Mouse (Mus musculus) layer of hippocampus, postnatal 10 days (tissue): ENCODE data around the gene Sik1. TPM values are rescaled to one million over a fixed set of nuclear protein-coding genes. Genes with fewer than 3 reads are reported as not detected.
"Not testable (repeated sequence)": the region's sequence is repeated elsewhere in the genome, so short reads cannot be mapped to it uniquely, and the experiment has no call there.

Experiments
- DNase-seq, 2 experiments: peaks; one replicate each; pipeline ENCODE4 v3.0.0; 2021; ENCODE audit warnings: low spot score in 2 of 2
- long read RNA-seq: library from polyadenylated mRNA; stranded (forward); transcript quantifications from one replicate; pipeline ENCODE4 v2.0.0, GENCODE M21; 2023
- total RNA-seq, 2 experiments: library from RNA; stranded (reverse); gene quantifications; 2 replicates each; pipeline ENCODE4 v1.2.3; 2021

Sik1 gene
- 10 to 100 TPM; 21.7 to 22.2 TPM for total RNA-seq
- long read RNA-seq, partial matches to known transcripts: 1 of 1 reads
- long read RNA-seq, other reads (novel, unspliced or antisense): 0 of 1 reads

DNA sequence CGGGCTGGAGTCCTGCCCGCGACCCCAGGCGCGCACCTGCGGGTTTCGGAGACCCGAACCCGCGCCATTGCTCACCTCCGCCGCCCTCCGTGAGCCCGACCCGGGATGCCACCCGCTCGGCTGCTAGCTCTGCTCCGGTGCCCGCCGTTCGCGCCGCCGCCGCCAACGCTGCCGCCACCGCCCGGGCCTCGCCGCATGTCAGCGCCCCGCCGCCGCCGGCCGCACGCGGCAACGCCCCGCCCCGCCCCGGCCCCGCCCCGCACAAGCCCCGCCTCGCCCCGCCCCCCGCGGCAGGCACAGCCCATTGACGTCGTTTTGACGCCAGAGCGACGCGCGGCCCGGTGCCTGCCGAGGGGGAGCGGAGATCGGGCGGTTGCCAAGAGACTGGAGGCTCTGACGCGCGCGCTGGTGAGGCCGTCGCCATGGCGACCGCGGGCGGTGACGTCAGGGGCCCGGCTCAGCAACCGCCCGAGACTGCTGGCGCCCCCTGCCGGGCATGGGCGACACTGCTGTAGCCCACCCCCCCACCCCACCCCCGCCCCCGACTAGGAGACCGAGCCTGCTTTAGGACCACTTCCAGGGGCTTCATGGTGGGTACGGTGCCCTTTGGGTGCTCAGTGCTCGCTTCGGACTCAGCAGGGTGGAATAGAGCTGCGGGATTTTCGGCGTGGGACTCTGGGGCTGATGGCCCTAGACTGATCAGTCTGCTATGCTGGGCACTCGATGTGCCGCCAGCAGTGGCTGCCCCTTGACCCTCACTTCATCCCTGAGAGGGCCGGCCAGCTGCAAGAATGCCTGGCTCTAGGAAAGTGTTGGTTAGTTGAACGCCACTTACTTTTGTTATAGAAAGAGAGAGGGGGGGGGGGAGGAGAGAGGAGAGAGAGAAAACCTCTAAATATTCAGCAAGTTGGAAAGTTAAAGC, at the start of gene Sik1:
Sik1 (minus strand) TSS at position 208 of the 922 bp plus-strand sequence.
- peak; percentile 99 for DNase-seq

GRCm38 (mm10) chr17:31905201-31905790, 49.7 kb upstream of the Sik1 start:
- DNase-seq: no peak

- DNase-seq: no peak
Observed at GRCm38 (mm10) chr17:31904036-31904435, 48.4 kb upstream of the Sik1 start.

DNA sequence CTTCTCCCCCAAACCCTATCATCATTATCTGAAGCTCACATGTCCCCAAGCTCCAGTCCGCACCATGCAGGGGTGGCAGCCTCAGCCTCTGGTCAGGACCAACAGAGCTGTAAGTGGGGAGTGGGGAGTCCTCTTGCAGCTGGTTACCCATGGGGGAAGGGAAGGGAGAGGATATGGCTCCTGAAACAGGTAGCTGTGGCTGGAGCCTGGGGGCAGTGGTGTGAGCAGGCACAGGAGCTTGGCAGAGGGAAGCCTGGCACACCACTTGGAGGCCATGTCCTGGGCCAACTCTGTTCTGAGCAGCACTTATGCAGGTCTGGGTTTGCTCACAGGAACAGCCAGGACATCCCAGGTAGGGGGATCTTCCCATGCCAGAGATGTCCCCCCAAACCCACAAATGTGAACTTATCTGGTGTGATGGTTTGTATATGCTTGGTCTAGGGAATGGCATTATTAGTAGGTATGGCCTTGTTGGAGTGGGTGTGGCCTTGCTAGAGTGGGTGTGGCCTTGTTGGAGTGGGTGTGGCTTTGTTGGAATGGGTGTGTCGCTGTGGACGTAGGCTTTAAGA, 47.1 kb upstream of the Sik1 start:
- DNase-seq: no peak

- no peak for DNase-seq
Observed at GRCm38 (mm10) chr17:31901461-31902204, 46.0 kb upstream of the Sik1 start.

DNA sequence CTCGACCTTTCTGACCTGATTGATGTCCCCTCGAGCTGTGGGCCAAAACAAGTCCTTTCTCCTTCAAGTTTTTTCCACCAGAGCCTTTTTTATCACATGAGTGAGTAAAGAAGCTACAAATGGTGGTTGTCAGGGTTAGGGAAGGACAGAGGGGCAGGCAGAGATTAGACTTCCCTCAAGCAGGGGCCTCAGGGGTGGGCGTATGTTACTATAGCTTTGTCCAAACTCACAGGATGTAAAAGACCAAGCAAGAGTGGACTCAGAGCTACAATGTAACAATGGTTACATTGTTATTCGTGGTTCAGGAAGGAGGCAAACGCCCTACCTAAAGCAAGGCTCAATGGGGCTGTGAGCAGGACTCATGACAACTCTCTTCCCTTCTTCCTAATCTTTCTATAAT, 43.3 kb upstream of the Sik1 start:
- DNase-seq: no peak

DNA sequence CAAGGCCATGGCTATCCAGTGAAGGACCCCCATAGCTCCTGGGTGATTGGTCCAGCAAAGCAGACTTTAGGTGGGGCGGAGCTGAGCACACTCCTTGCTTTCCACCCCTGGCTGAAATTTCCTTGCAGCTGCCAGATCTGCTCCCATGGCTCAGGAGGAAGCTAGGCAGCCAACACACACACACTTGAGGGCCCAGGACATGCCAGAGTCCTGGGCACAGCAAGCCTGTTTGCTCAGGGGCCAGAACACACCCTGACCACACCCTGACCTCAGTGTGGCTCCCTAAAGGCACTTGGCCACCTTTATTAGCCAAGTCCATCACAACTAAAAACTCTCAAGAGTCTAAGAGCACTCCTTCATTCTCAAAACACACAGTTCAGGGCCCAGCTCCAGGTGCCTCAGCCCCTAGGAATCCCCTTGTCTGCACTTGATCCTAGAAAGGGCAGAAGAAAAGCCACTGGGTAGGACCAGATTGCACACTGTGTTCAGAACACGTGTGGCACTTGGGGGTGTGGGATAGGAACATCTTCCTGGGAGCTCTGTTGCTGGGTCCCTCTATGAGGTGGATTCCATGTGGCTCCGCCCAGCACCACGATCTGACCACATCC, 41.7 kb upstream of the Sik1 start:
- DNase-seq: no peak

DNA sequence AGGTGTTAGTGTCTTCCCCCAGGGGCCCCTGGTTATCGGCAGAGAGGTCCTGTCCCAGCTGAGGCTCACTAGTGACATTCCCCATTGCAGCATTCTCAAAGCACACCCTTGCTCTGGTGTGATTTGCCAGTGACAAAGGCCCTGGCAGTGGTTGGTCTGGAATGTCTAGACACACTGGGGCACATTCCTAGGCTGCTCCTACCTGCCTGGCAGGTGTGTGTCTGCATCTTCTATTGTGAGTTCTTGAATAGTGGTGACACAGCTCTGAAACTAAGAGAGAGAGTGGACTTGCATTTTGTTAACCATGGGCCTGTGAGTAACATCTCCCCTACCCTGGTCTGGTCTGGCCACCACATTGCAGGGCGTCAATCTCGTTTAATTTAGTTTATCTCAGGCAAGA, 41.1 kb upstream of the Sik1 start:
- no peak for DNase-seq

GRCm38 (mm10) chr17:31896311-31896710, 40.7 kb upstream of the Sik1 start:
- no peak for DNase-seq

DNA sequence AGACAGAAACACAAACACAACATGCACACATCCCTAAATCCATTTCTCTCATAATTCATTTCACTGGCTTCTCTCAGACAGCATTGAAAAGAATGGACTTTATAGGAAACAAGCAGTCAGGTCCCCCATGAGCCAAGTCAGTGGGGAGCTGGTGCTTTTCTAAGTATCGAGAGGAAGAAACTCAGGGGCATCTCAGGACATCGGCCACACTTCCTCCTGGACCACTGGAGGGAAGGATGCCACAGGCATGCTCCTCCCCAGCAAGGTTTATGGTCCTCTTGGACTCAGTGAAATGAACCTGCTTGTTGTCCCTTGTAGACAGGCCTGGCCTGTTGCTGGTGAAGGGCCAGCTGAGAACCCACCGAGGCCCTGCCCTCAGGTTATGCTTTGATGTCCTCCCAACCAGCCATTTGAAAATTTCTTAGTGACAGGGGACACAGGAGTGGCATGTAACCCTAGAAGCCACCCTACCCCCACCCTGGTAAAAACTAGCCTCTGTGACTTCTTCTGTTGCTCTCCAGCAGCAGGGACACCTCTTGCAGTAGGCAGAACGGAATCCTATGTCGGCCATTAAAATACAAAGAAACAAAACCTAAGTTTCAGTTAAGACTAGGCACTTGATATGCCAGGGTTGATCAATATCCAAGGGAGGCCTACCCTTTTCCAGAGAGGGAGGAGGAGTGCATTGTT, 37.9 kb upstream of the Sik1 start:
- DNase-seq: no peak

GRCm38 (mm10) chr17:31892750-31893149, 37.1 kb upstream of the Sik1 start:
- peak; percentile 39 to 62 for DNase-seq

DNA sequence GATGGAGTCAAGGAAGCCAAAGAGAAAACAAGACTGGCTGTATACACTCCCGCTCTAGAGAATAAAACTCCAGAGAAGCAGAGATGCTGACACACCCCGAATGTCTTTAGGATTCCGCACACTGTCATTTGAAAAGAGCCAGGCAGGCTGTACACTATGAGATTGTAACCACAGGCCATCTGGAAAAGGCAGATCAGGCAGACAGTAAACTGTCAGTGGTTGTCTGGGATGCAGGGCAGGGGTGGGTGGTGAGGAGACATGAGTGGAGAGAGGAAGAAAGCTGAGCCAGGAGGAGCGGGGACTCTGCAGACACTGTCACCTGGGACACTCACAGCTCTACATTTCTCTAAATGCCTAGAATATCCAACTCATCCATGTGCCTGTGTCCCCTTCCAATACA, 36.3 kb upstream of the Sik1 start:
- no peak for DNase-seq

DNA sequence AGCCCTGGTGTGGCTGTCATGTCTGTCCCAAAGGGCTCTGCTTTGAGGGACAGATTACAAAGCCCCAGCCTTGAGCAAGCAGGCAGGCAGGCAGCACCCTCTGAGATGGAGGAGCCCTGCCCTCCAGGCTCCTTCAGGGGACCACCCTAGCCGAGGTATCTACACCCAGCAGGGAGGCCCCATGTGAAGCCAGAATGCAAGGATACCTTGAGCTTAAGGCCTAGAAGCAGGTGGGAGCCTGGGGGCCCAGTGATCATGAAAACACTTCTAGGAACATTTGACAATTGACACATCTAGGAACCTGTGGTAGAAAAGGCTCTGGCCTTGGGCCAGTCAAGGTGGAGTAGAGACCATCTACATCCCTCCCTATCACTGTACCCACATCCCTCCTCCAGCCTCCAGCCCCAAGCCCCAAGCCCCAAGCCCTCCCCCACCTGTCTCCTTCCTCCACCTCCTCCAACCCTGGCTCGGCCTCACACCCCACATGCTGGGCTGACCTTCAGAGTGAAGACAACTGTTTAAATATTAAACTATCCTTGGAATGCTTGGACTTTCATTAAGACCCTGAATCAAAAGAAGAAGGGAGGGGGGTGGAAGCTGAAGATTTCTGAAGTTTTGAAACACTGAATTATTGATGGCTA, 34.8 kb upstream of the Sik1 start:
- DNase-seq: no peak

DNA sequence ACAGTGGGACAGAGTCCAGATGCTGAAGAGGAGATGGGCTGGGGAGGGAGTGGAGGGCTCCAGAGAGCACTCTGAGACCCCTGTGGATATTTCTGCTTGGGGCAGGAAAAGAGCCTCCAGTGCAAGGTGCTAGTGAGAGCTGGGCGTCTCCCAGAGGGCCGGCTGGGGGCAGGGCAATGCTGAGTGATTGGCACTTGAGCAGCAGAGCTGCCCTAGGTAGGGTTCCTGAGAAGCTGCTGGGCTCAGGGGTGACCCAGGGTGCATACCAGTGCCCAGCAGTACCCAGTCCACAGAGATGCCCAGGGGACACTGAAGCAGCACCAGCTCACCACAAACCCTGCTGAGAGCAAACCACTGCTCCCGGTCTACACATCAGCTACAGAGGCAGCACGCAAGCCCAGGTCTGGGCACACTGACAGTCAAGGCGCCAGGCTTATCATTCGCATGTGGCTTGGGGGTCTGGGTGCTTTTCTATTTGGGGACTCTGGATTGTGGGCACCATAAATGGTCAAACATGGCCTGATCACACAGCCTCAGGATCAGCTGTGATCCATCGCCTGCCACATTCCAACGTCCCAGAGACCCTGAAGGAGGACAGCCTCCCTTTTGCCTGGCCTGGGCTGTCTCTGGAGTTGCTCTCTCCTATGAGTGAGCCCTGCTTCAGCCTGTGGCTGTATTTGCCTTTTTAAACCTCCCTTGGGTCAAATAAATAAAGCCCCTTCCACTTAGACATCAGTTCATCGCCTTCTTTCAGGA, 34.0 kb upstream of the Sik1 start:
- no peak for DNase-seq

GRCm38 (mm10) chr17:31888540-31888939, 32.9 kb upstream of the Sik1 start:
- no peak for DNase-seq

GRCm38 (mm10) chr17:31884676-31885075, 29.1 kb upstream of the Sik1 start:
- not testable (repeated sequence) for DNase-seq

DNA sequence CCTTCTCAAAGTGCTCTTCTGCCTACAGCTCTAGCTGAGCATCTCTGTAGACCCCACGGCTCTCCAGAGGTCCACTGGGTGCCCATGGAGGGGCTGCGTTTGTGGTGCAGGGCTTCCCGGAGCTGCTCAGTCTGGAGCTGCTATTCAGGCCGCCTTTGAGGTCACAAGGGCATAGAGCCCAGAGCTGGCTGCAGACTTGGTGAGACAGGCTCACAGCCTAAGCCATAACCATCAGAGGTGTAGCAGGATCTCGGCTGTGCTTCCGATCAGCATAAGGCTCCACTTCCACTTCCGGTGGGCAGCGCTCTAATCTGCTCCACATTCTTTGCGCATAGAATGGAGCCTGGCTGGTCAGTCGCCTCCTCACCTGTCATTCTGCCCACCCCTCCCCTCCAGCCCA, 23.8 kb upstream of the Sik1 start:
- no peak for DNase-seq

DNA sequence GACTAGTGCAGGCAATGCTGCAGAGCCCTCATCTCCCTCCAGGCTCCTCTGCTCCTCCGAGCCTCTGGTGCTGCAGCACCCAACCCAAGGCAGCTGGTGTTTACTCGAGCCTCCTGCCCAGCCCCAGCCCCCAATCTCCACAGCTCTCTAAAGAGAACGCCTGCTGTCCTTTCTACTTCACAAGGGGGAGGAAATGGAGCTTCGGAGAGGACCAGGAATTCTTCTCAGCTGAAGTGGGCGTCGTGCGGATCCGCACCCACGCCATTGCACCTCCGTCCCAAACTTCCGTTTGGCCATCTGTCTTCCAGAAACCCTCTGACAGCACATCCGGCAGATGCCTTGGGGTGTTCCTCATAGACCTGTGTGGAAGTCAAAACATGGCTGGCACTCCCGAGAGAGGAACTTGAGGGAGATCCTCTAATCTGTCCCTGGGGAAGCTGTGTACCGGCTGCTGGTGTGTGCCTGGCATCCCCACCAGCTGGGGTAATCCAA, 22.1 kb upstream of the Sik1 start:
- DNase-seq: peak; percentile 38 to 55

DNA sequence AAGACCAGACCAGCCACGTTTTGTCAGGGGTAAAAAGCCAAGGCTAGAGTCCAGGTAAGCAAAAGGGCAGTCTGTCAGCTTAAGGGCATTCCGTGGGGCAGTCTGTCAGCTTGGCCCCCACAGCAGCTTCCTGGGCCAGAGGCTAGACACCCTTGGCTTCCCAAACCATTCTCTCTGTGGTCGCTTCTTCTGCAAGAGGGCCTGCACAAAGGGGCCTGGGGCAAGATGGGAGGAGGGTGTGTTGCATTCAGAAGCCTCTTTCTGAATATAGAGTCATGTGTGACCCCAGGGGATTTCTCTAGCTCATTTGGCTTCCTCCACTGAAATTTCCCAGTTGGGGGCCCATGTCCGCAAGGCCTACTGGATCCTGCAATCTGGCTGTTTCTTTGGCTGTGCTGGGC, 21.6 kb upstream of the Sik1 start:
- no peak for DNase-seq
